Mouse (Mus musculus) G1E (cell line): ENCODE results near the gene Fam69b. TPM values are rescaled to one million over a fixed set of nuclear protein-coding genes. Genes with fewer than 3 reads are reported as not detected.

Source experiments
- ATAC-seq: 2 replicates; pipeline ENCODE4 v1.8.0; 2016; ENCODE audit warnings: mild to moderate bottlenecking; ENCODE audit not compliant: insufficient number of reproducible peaks, poor library complexity, low FRiP score, severe bottlenecking; ENCODE audit errors: extremely low read depth
- DNase-seq: peaks from one replicate; pipeline ENCODE4 v3.0.0; 2012; ENCODE audit warnings: low spot score
- H3K27me3 ChIP-seq: 2 replicates; pipeline ENCODE4 v1.6.1; 2012; ENCODE audit warnings: mild to moderate bottlenecking, low read length, inconsistent platforms; ENCODE audit not compliant: insufficient read depth
- H3K36me3 ChIP-seq: replicated peaks from 2 replicates; pipeline ENCODE3; 2012; ENCODE audit warnings: mild to moderate bottlenecking, inconsistent platforms
- H3K4me1 ChIP-seq: 2 replicates; pipeline ENCODE4 v1.6.1; 2012; ENCODE audit warnings: low read depth, low read length, inconsistent platforms, mixed read lengths; ENCODE audit not compliant: insufficient read depth
- H3K4me3 ChIP-seq: 2 replicates; pipeline ENCODE4 v1.5.1; 2012; ENCODE audit warnings: low read depth, mild to moderate bottlenecking, inconsistent platforms, low read length, moderate library complexity, mixed read lengths
- H3K9me3 ChIP-seq: replicated peaks from 2 replicates; pipeline ENCODE4 v1.6.1; 2012; ENCODE audit warnings: inconsistent platforms
- CTCF ChIP-seq: IDR thresholded peaks from 2 replicates; pipeline ENCODE4 v1.5.1; 2012; ENCODE audit warnings: low read depth, low read length, inconsistent platforms, mixed read lengths
- GATA1 ChIP-seq: IDR thresholded peaks from 2 replicates; pipeline ENCODE4 v1.6.1; 2012; ENCODE audit warnings: borderline replicate concordance, low read length, inconsistent platforms, mixed read lengths
- GATA2 ChIP-seq: IDR thresholded peaks from 2 replicates; pipeline ENCODE4 v1.6.1; 2012; ENCODE audit warnings: low read depth, low read length, inconsistent platforms, borderline replicate concordance
- POLR2AphosphoS5 ChIP-seq: IDR thresholded peaks from 2 replicates; pipeline ENCODE4 v1.6.1; 2012; ENCODE audit warnings: low read depth, low read length, inconsistent platforms; ENCODE audit not compliant: insufficient replicate concordance
- TAL1 ChIP-seq: conservative IDR thresholded peaks from 2 replicates; pipeline ENCODE4 v1.6.1; 2012; ENCODE audit warnings: low read depth, low read length, inconsistent platforms, mixed read lengths
- polyA plus RNA-seq: library from polyadenylated mRNA; stranded (reverse); fragments of >175 nt; gene quantifications from 2 replicates; pipeline ENCODE4 v1.2.3, GENCODE M21; 2012
- total RNA-seq, 2 experiments: library from RNA; stranded (forward) in 1 of 2; stranded (reverse) in 1 of 2; fragments of 200-1000 nt in 1 of 2; fragments of >200 nt in 1 of 2; fragmentation: Nextera tagmentation in 1 of 2; gene quantifications; 2 replicates each; pipeline ENCODE4 v1.2.3; 2014 to 2017

The Fam69b gene
- total and polyA plus RNA-seq, 3 experiments, result 0.22 TPM; not detected in 2

- H3K4me3 ChIP-seq, result peak overlapping the region; percentile 76
- no peak for ATAC-seq
- TF ChIP-seq CTCF, result no peak
- no peak for TF ChIP-seq GATA1
- TF ChIP-seq GATA2, result no peak
- no peak for TF ChIP-seq TAL1
- TF ChIP-seq POLR2AphosphoS5, result no peak
- DNase-seq, result no peak
- H3K4me1 ChIP-seq, result peaks cover 74% of the 10 kb centered on the region
- H3K9me3 ChIP-seq, result no peaks in the 10 kb centered on the region
- H3K27me3 ChIP-seq, result peaks cover 14% of the 10 kb centered on the region; the same call in 1 of the 2 replicates
- peaks cover 52% of the 10 kb centered on the region for H3K36me3 ChIP-seq
Measured at GRCm38 (mm10) chr2:26585713-26586112, 42.5 kb upstream of the Fam69b start.

GRCm38 (mm10) chr2:26586294-26587043 is 41.8 kb upstream of the Fam69b start, which contains the start of gene Gm20532:
Gene Gm20532 (plus strand): TSS chr2:26586639.
- peak within 1 kb of the TSS; percentile 76 for H3K4me3 ChIP-seq
- ATAC-seq, result no peak
- peaks cover 11% of the 10 kb centered on the region; the same call in 1 of the 2 replicates for H3K27me3 ChIP-seq
- peaks cover 59% of the 10 kb centered on the region for H3K36me3 ChIP-seq
- H3K9me3 ChIP-seq, result no peaks in the 10 kb centered on the region
- DNase-seq, result peak; percentile 75
- H3K4me1 ChIP-seq, result peaks cover 78% of the 10 kb centered on the region
- no peak for TF ChIP-seq GATA1
- TF ChIP-seq GATA2, result no peak
- no peak for TF ChIP-seq TAL1
- no peak for TF ChIP-seq POLR2AphosphoS5
- no peak for TF ChIP-seq CTCF

GRCm38 (mm10) chr2:26587044-26587405 is 41.2 kb upstream of the Fam69b start:
- Histone ChIP-seq H3K36me3 (peaks cover 65% of the 10 kb centered on the region), H3K27me3 (peaks cover 11% of the 10 kb centered on the region; the same call in 1 of the 2 replicates), H3K4me3 (peak overlapping the region; percentile 76), H3K9me3 (no peaks in the 10 kb centered on the region), H3K4me1 (peaks cover 75% of the 10 kb centered on the region)
- ATAC-seq (no peak), DNase-seq (peak; percentile 74)
- TF ChIP-seq GATA1 (no peak), TAL1 (no peak), CTCF (no peak), POLR2AphosphoS5 (no peak), GATA2 (no peak)

GRCm38 (mm10) chr2:26588573-26588972 is 39.7 kb upstream of the Fam69b start:
- H3K27me3 ChIP-seq, result peaks cover 6% of the 10 kb centered on the region; the same call in 1 of the 2 replicates
- H3K4me3 ChIP-seq, result peak overlapping the region; percentile 18; the same call in 1 of the 2 replicates
- DNase-seq (no peak), ATAC-seq (no peak)
- H3K9me3 ChIP-seq, result no peaks in the 10 kb centered on the region
- H3K36me3 ChIP-seq, result peaks cover 80% of the 10 kb centered on the region
- TF ChIP-seq GATA2 (no peak), CTCF (no peak), POLR2AphosphoS5 (no peak), GATA1 (no peak), TAL1 (no peak)
- H3K4me1 ChIP-seq, result peaks cover 59% of the 10 kb centered on the region

DNA sequence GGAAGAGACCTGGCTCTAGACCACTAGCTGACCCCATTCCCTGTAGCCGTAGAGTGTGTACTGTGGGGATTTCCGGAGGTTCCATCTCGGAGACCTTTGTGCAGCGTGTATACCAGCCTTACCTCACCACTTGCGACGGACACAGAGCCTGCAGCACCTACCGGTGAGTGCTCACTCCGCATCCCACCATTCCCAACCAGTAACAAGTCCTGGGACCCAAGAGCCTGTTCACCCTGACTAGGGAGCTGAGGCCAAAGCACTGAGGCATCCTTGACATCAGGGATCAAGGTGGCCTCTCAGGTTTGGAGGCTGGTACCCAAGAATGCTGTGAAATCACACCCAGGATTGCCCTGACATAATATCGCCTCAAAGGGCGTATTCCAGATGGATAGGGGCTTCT is 39.0 kb upstream of the Fam69b start:
- peaks cover 81% of the 10 kb centered on the region for H3K36me3 ChIP-seq
- TF ChIP-seq GATA2, result no peak
- no peaks in the 10 kb centered on the region; the same call in 1 of the 2 replicates for H3K27me3 ChIP-seq
- no peaks in the 10 kb centered on the region for H3K9me3 ChIP-seq
- no peak for DNase-seq
- H3K4me1 ChIP-seq, result peaks cover 54% of the 10 kb centered on the region
- ATAC-seq, result no peak
- H3K4me3 ChIP-seq, result no peak overlapping the region

DNA sequence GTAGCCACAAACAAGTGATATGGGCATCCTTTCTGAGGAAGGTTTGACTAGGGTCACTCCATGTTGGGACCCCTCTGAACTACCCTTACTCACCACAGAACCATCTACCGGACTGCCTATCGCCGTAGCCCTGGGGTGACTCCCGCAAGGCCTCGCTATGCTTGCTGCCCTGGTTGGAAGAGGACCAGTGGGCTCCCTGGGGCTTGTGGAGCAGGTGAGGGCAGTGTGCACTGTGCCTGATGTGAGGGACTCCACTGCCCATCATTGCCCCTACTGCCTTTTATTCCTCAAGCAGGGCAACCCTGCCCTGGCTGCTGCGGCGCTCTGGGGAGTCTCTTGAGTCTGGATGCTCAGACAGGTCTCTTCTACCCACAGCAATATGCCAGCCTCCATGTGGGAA is 38.0 kb upstream of the Fam69b start:
- ATAC-seq (no peak), DNase-seq (no peak)
- Histone ChIP-seq H3K9me3 (no peaks in the 10 kb centered on the region), H3K4me1 (peaks cover 52% of the 10 kb centered on the region), H3K36me3 (peaks cover 91% of the 10 kb centered on the region), H3K4me3 (no peak overlapping the region), H3K27me3 (peaks cover under 1% of the 10 kb centered on the region)
- TF ChIP-seq POLR2AphosphoS5 (no peak), CTCF (no peak), GATA2 (no peak), TAL1 (no peak), GATA1 (no peak)

GRCm38 (mm10) chr2:26590962-26591361 is 37.3 kb upstream of the Fam69b start:
- DNase-seq (no peak), ATAC-seq (no peak)
- Histone ChIP-seq H3K36me3 (peaks cover 92% of the 10 kb centered on the region), H3K4me3 (no peak overlapping the region), H3K4me1 (peaks cover 45% of the 10 kb centered on the region), H3K9me3 (no peaks in the 10 kb centered on the region), H3K27me3 (peaks cover 8% of the 10 kb centered on the region; the same call in 1 of the 2 replicates)
- TF ChIP-seq POLR2AphosphoS5, result no peak
- TF ChIP-seq CTCF, result no peak
- TF ChIP-seq GATA2, result no peak
- no peak for TF ChIP-seq GATA1
- TF ChIP-seq TAL1, result no peak
